Mouse (Mus musculus) heart, embryonic 14.5 days (tissue): ENCODE data around the gene Mical3. TPM values are rescaled to one million over a fixed set of nuclear protein-coding genes. Genes with fewer than 3 reads are reported as not detected.

Source experiments
- ATAC-seq: fragments of 200-750 bp; cut with Nextera tagmentation; 2 replicates; pipeline ENCODE4 v1.8.0; 2017; ENCODE audit warnings: low read depth, moderate TSS enrichment; ENCODE audit not compliant: insufficient number of reproducible peaks, insufficient read depth, low FRiP score
- H3K27ac ChIP-seq, 2 experiments: fragments of 200-500 bp in 1 of 2; fragments of 300-500 bp in 1 of 2; sonication (generic) in 1 of 2; replicated peaks in 1 of 2; 2 replicates each; pipeline ENCODE4 v1.5.1; 2012 to 2014; ENCODE audit warnings: low read depth in 2 of 2, low read length in 2 of 2, control low read depth in 1 of 2, mild to moderate bottlenecking in 1 of 2, mixed read lengths in 1 of 2; ENCODE audit not compliant: control insufficient read depth in 1 of 2, insufficient read depth in 1 of 2
- H3K27me3 ChIP-seq: fragments of 300-500 bp; sonication (generic); 2 replicates; pipeline ENCODE4 v1.6.1; 2014; ENCODE audit warnings: mild to moderate bottlenecking, low read length, control low read depth; ENCODE audit not compliant: control insufficient read depth, insufficient read depth
- H3K36me3 ChIP-seq: fragments of 300-500 bp; sonication (generic); 2 replicates; pipeline ENCODE4 v1.6.1; 2014; ENCODE audit warnings: mild to moderate bottlenecking, control low read depth, low read length, mixed read lengths; ENCODE audit not compliant: control insufficient read depth, insufficient read depth
- H3K4me1 ChIP-seq, 2 experiments: fragments of 200-500 bp in 1 of 2; fragments of 300-500 bp in 1 of 2; sonication (generic) in 1 of 2; 2 replicates each; pipeline ENCODE4 v1.6.1; 2012 to 2014; ENCODE audit warnings: low read length in 2 of 2, control low read depth in 1 of 2, mixed read lengths in 1 of 2; ENCODE audit not compliant: control insufficient read depth in 2 of 2, insufficient read depth in 2 of 2
- H3K4me2 ChIP-seq: fragments of 300-500 bp; sonication (generic); 2 replicates; pipeline ENCODE4 v1.6.1; 2014; ENCODE audit warnings: mild to moderate bottlenecking, low read length
- H3K4me3 ChIP-seq, 2 experiments: fragments of 200-500 bp in 1 of 2; fragments of 300-500 bp in 1 of 2; sonication (generic) in 1 of 2; 2 replicates each; pipeline ENCODE4 v1.5.1; 2012 to 2014; ENCODE audit warnings: low read length in 2 of 2, mild to moderate bottlenecking in 2 of 2, control low read depth in 1 of 2, low read depth in 1 of 2, moderate library complexity in 1 of 2; ENCODE audit not compliant: control insufficient read depth in 1 of 2, insufficient read depth in 1 of 2
- H3K9ac ChIP-seq: fragments of 300-500 bp; sonication (generic); 2 replicates; pipeline ENCODE4 v1.6.1; 2014; ENCODE audit warnings: mild to moderate bottlenecking, low read length
- H3K9me3 ChIP-seq: fragments of 300-500 bp; sonication (generic); 2 replicates; pipeline ENCODE4 v1.6.1; 2016; ENCODE audit warnings: low read length, control low read depth; ENCODE audit not compliant: control insufficient read depth
- WGBS: fragments of 180-500 bp; shearing (Covaris S2); extraction: QIAGEN DNeasy Blood & Tissue Kit; methylation state at CpG from one replicate; pipeline ENCODE4 v1.1.7; 2014; 5-methylcytosine and 5-hydroxymethylcytosine counted together
- polyA plus RNA-seq: library from polyadenylated mRNA; unstranded; fragments of >200 nt; fragmentation: Nextera tagmentation; extraction: Ambion mirVana; gene quantifications from 2 replicates; pipeline ENCODE4 v1.2.1, GENCODE M21; 2014

The Mical3 gene
- polyA plus RNA-seq, 1 experiment from 2014 or later: 46.2 TPM

- Histone ChIP-seq H3K4me3 (no peak overlapping the region), H3K4me1 (peaks cover 18 to 23% of the 10 kb centered on the region in 2 experiments), H3K27ac (peak overlapping the region; percentile 64 to 67; a peak in 3 of 4 replicates), H3K4me2 (no peak overlapping the region), H3K36me3 (no peaks in the 10 kb centered on the region), H3K9ac (no peak overlapping the region), H3K9me3 (no peaks in the 10 kb centered on the region), H3K27me3 (peaks cover 8% of the 10 kb centered on the region; the same call in 1 of the 2 replicates)
- WGBS: 25% methylated on average over 3 of the region's 3 CpGs
- no peak for ATAC-seq
Observed at GRCm38 (mm10) chr6:121127726-121128125, 3.1 kb downstream of the Mical3 start.

GRCm38 (mm10) chr6:121126202-121126601 lies 4.6 kb downstream of the Mical3 start:
- no peak overlapping the region for H3K4me3 ChIP-seq
- H3K27ac ChIP-seq: no peak overlapping the region
- ATAC-seq: no peak
- no peaks in the 10 kb centered on the region for H3K9me3 ChIP-seq
- peaks cover 17 to 21% of the 10 kb centered on the region in 2 experiments for H3K4me1 ChIP-seq
- H3K27me3 ChIP-seq: peaks cover 6% of the 10 kb centered on the region; the same call in 1 of the 2 replicates
- no peak overlapping the region for H3K4me2 ChIP-seq
- H3K36me3 ChIP-seq: no peaks in the 10 kb centered on the region
- 80% methylated on average over 5 of the region's 5 CpGs for WGBS
- H3K9ac ChIP-seq: no peak overlapping the region

- Histone ChIP-seq H3K27me3 (no peaks in the 10 kb centered on the region), H3K9ac (no peak overlapping the region), H3K4me2 (no peak overlapping the region), H3K27ac (no peak overlapping the region), H3K4me1 (peaks cover 4 to 7% of the 10 kb centered on the region in 2 experiments), H3K36me3 (no peaks in the 10 kb centered on the region), H3K4me3 (no peak overlapping the region), H3K9me3 (no peaks in the 10 kb centered on the region)
- WGBS: 74% methylated on average over 5 of the region's 5 CpGs
- no peak for ATAC-seq
Observed at GRCm38 (mm10) chr6:121122739-121123241, 8.0 kb downstream of the Mical3 start.

- H3K9me3 ChIP-seq: no peaks in the 10 kb centered on the region
- H3K27me3 ChIP-seq: no peaks in the 10 kb centered on the region
- H3K4me2 ChIP-seq: no peak overlapping the region
- no peaks in the 10 kb centered on the region for H3K36me3 ChIP-seq
- no peak overlapping the region for H3K9ac ChIP-seq
- H3K4me1 ChIP-seq: no peaks in the 10 kb centered on the region
- no peak overlapping the region for H3K27ac ChIP-seq
- ATAC-seq: no peak
- 65% methylated on average over 7 of the region's 7 CpGs for WGBS
- H3K4me3 ChIP-seq: no peak overlapping the region
Observed at GRCm38 (mm10) chr6:121120776-121121175, 10.0 kb downstream of the Mical3 start.

- Histone ChIP-seq H3K27me3 (no peaks in the 10 kb centered on the region), H3K4me3 (no peak overlapping the region), H3K4me1 (peaks cover 0 to 2% of the 10 kb centered on the region in 2 experiments; a peak in 2 of 4 replicates), H3K9me3 (no peaks in the 10 kb centered on the region), H3K36me3 (no peaks in the 10 kb centered on the region), H3K27ac (no peak overlapping the region), H3K9ac (no peak overlapping the region), H3K4me2 (no peak overlapping the region)
- 69% methylated on average over 15 of the region's 15 CpGs for WGBS
- no peak for ATAC-seq
Observed at GRCm38 (mm10) chr6:121117971-121118755, 12.6 kb downstream of the Mical3 start.

- Histone ChIP-seq H3K9ac (no peak overlapping the region), H3K4me1 (peaks cover 5 to 8% of the 10 kb centered on the region in 2 experiments), H3K9me3 (no peaks in the 10 kb centered on the region), H3K36me3 (no peaks in the 10 kb centered on the region), H3K4me2 (no peak overlapping the region), H3K4me3 (no peak overlapping the region), H3K27ac (no peak overlapping the region), H3K27me3 (no peaks in the 10 kb centered on the region)
- 76% methylated on average over 4 of the region's 4 CpGs for WGBS
- no peak for ATAC-seq
Observed at GRCm38 (mm10) chr6:121117142-121117541, 13.7 kb downstream of the Mical3 start.

GRCm38 (mm10) chr6:121116434-121116833 lies 14.4 kb downstream of the Mical3 start:
- H3K9me3 ChIP-seq: no peaks in the 10 kb centered on the region
- no peaks in the 10 kb centered on the region for H3K36me3 ChIP-seq
- no peak for ATAC-seq
- H3K9ac ChIP-seq: no peak overlapping the region
- H3K4me2 ChIP-seq: no peak overlapping the region
- WGBS: 77% methylated on average over 10 of the region's 10 CpGs
- no peak overlapping the region for H3K4me3 ChIP-seq
- H3K27ac ChIP-seq: no peak overlapping the region
- H3K4me1 ChIP-seq: peaks cover 5 to 15% of the 10 kb centered on the region in 2 experiments
- no peaks in the 10 kb centered on the region for H3K27me3 ChIP-seq
